Mouse (Mus musculus): ENCODE results near the gene Fam180a.

Gene Fam180a

GRCm38 (mm10) chr6:35308037-35308436 lies 17.9 kb downstream of the Fam180a start, which contains the start of gene Slc13a4:
Gene Slc13a4 (minus strand): TSS chr6:35308131.
- DNase-seq, result no peak

GRCm38 (mm10) chr6:35307136-35307535 lies 18.8 kb downstream of the Fam180a start:
- DNase-seq, result no peak

- no peak for DNase-seq
Observed at GRCm38 (mm10) chr6:35303355-35303900, 22.5 kb downstream of the Fam180a start.

GRCm38 (mm10) chr6:35302581-35302980 lies 23.4 kb downstream of the Fam180a start:
- DNase-seq, result no peak

- no peak for DNase-seq
Observed at GRCm38 (mm10) chr6:35298323-35298722, 27.6 kb downstream of the Fam180a start.

GRCm38 (mm10) chr6:35297516-35298227 lies 28.3 kb downstream of the Fam180a start:
- DNase-seq, result no peak

- peak; percentile 3 for DNase-seq
Observed at GRCm38 (mm10) chr6:35297001-35297400, 28.9 kb downstream of the Fam180a start.

- no peak for DNase-seq
Observed at GRCm38 (mm10) chr6:35294964-35295363, 31.0 kb downstream of the Fam180a start.

- DNase-seq, result no peak
Observed at GRCm38 (mm10) chr6:35289676-35290075, 36.3 kb downstream of the Fam180a start.

- DNase-seq, result no peak
Observed at GRCm38 (mm10) chr6:35288920-35289319, 37.0 kb downstream of the Fam180a start.

- peak; percentile 3 for DNase-seq
Observed at GRCm38 (mm10) chr6:35288114-35288761, 37.7 kb downstream of the Fam180a start.

- no peak for DNase-seq
Observed at GRCm38 (mm10) chr6:35279306-35279705, 46.6 kb downstream of the Fam180a start.

GRCm38 (mm10) chr6:35277903-35278587 lies 47.9 kb downstream of the Fam180a start:
- DNase-seq, result no peak

- DNase-seq, result no peak
Observed at GRCm38 (mm10) chr6:35273391-35274082, 52.4 kb downstream of the Fam180a start.

- DNase-seq, result no peak
Observed at GRCm38 (mm10) chr6:35271868-35272765, 53.8 kb downstream of the Fam180a start.

- peak; percentile 25 for DNase-seq
Observed at GRCm38 (mm10) chr6:35271094-35271855, 54.7 kb downstream of the Fam180a start.

GRCm38 (mm10) chr6:35269643-35270042 lies 56.3 kb downstream of the Fam180a start:
- DNase-seq, result no peak

- no peak for DNase-seq
Observed at GRCm38 (mm10) chr6:35268711-35269110, 57.2 kb downstream of the Fam180a start.

GRCm38 (mm10) chr6:35265580-35266278 lies 60.2 kb downstream of the Fam180a start:
- DNase-seq, result no peak

Measured in cerebellum, adult 8-10 months (tissue).